Comparison of ENCODE assay signal across 25 mouse cellular contexts in genomic region chr9:100647774-100648323, GRCm38 (mm10). TPM values are rescaled to one million over a fixed set of nuclear protein-coding genes. Genes with fewer than 3 reads are reported as not detected.
DNase-seq lines count a peak whose midpoint lies in the region; ATAC-seq lines count a peak whose summit lies in the region.
"Had no signal": no experiment of that assay in that cellular context is flagged by ENCODE, and none has a peak within 500 bp of the region (broad histone marks: within the 10 kb centered on the region; RNA-seq: fewer than 3 reads in every experiment).

No protein-coding gene starts in this region.

- 99% methylated on average over 2 of the region's 2 CpGs for WGBS in hindbrain, embryonic 11.5 days
- 92% methylated on average over 2 of the region's 2 CpGs for WGBS in limb, embryonic 10.5 days

- H3K27me3 ChIP-seq in hindbrain, embryonic 11.5 days (ENCODE audit: control insufficient read depth, insufficient read depth, low read length), result no peaks in the 10 kb centered on the region
- no peaks in the 10 kb centered on the region for H3K27me3 ChIP-seq in limb, embryonic 10.5 days (ENCODE audit: low read depth, poor library complexity, severe bottlenecking)
- H3K27me3 ChIP-seq: forebrain, embryonic 15.5 days; midbrain, embryonic 13.5 days had no signal

- H3K9me3 ChIP-seq in hindbrain, embryonic 11.5 days (ENCODE audit: control insufficient read depth, low read length), result no peaks in the 10 kb centered on the region
- no peaks in the 10 kb centered on the region for H3K9me3 ChIP-seq in limb, embryonic 10.5 days (replicated peaks)
- H3K9me3 ChIP-seq: forebrain, embryonic 15.5 days; G1E; midbrain, embryonic 13.5 days had no signal

- no peaks in the 10 kb centered on the region for H3K36me3 ChIP-seq in hindbrain, embryonic 11.5 days (ENCODE audit: control insufficient read depth, insufficient read depth, low read length)
- H3K36me3 ChIP-seq in limb, embryonic 10.5 days, result peaks cover 12% of the 10 kb centered on the region
- H3K36me3 ChIP-seq: forebrain, embryonic 15.5 days; midbrain, embryonic 13.5 days had no signal

- no peak for ATAC-seq in hindbrain, embryonic 11.5 days (ENCODE audit: low FRiP score)
- ATAC-seq: CD4-positive, CD25-positive, alpha-beta regulatory T cell, adult 4 months; forebrain, embryonic 15.5 days; hindbrain, embryonic 16.5 days; midbrain, embryonic 13.5 days had no signal

- peak; percentile 84 for DNase-seq in brain, adult 2 months (ENCODE audit: low read depth, low spot score)
- DNase-seq in layer of hippocampus, adult 11-12 months (ENCODE audit: low spot score), result peak; percentile 79
- peak; percentile 77 to 82 for DNase-seq in layer of hippocampus, postnatal 36 days
- DNase-seq in right cerebral cortex, adult 2 months (ENCODE audit: low spot score in 2 of 2), result peak; percentile 61 to 67
- no peak for DNase-seq in kidney, adult 8-10 months
- DNase-seq in hindbrain, embryonic 11.5 days (ENCODE audit: low spot score), result no peak
- no peak for DNase-seq in limb, embryonic 10.5 days (ENCODE audit: low spot score)
- no peak for DNase-seq in testis, postnatal 10 days (ENCODE audit: low spot score)
- DNase-seq: cerebellum, postnatal 14 days; gastrocnemius, postnatal 14 days; heart, postnatal 14 days; kidney, adult 11 months; kidney, postnatal 14 days; lung, adult 2 months; thymus, postnatal 36 days had no signal

- no peak overlapping the region for H3K9ac ChIP-seq in hindbrain, embryonic 11.5 days (ENCODE audit: low read depth, low read length)
- H3K9ac ChIP-seq: forebrain, embryonic 15.5 days; midbrain, embryonic 13.5 days had no signal

- H3K4me3 ChIP-seq in hindbrain, embryonic 11.5 days (ENCODE audit: low read depth, low read length), result no peak overlapping the region
- H3K4me3 ChIP-seq in limb, embryonic 10.5 days, result no peak overlapping the region
- H3K4me3 ChIP-seq: forebrain, embryonic 15.5 days; midbrain, embryonic 13.5 days; myocyte had no signal

- H3K27ac ChIP-seq in hindbrain, embryonic 11.5 days (ENCODE audit: low read depth, low read length), result no peak overlapping the region
- no peak overlapping the region for H3K27ac ChIP-seq in limb, embryonic 10.5 days
- H3K27ac ChIP-seq: forebrain, embryonic 15.5 days; macrophage; midbrain, embryonic 13.5 days; stomach, postnatal 0 days had no signal

- no peak overlapping the region for H3K4me2 ChIP-seq in hindbrain, embryonic 11.5 days (replicated peaks; ENCODE audit: low read depth, low read length)
- H3K4me2 ChIP-seq: forebrain, embryonic 15.5 days; heart, embryonic 11.5 days; liver, embryonic 11.5 days; midbrain, embryonic 13.5 days had no signal

- H3K4me1 ChIP-seq in hindbrain, embryonic 11.5 days (replicated peaks; ENCODE audit: control insufficient read depth, insufficient read depth, low read length), result peaks cover 2% of the 10 kb centered on the region; the same call in 1 of the 2 replicates
- peaks cover 4% of the 10 kb centered on the region; the same call in 1 of the 2 replicates for H3K4me1 ChIP-seq in limb, embryonic 10.5 days

RNA-seq across cellular contexts. Expression of gene Stag1, which starts 50.3 kb away (rescaled TPM):
- total RNA-seq in layer of hippocampus, postnatal 36 days (2021), result 10 to 100 TPM; 56.8 to 67.8 TPM
- polyA plus RNA-seq in hindbrain, embryonic 11.5 days (2014; fragmentation: Nextera tagmentation; extraction: Ambion mirVana), result 51.0 and 57.4 TPM in 2 replicates
- polyA plus RNA-seq in limb, embryonic 10.5 days (2016; fragmentation: Nextera tagmentation; extraction: Ambion mirVana), result 52.8 and 57.2 TPM in 2 replicates

Comparison
In these comparisons a context has a peak if more than half of its experiments do, and no peak if none do; other contexts are left out.
1. DNase-seq: peak in brain, adult 2 months (single experiment), layer of hippocampus, adult 11-12 months (single experiment), layer of hippocampus, postnatal 36 days (2 of 2) and right cerebral cortex, adult 2 months (2 of 2); none in kidney, adult 8-10 months (0 of 2), hindbrain, embryonic 11.5 days (single experiment), limb, embryonic 10.5 days (single experiment) and testis, postnatal 10 days (single experiment).